Mouse (Mus musculus) mesoderm, embryonic 11.5 days (tissue): ENCODE results near the gene Slc35c2.

Experiments
- DNase-seq: peaks from one replicate; pipeline ENCODE4 v3.0.0-alpha.2; 2012; ENCODE audit warnings: low read depth, low spot score

Slc35c2 gene

DNA sequence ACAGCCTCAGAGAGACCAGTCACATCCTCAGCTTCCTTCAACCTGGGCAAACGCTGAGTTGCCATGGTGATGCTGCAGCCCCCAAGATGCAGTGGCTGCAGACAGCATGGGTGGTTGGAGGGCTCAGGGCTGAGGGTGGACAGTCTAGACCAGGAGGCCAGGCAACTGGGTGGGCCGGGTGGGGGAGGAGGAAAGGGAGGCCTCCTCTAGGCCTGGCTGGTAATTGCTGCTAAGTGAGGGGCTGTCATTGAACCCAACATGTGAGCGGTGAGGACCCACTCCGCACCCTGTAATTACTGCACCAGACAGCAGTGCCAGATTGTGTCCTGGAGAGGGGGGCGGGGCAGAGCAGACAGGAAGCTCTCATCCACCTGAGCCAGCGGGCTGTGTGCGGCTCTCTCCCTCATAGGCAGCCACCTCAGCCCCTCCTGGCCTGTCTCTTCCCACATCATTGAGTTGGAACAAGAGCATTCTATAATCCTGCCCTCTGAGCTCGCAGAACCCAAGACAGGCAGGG lies 12.5 kb downstream of the Slc35c2 start:
- DNase-seq = no peak

DNA sequence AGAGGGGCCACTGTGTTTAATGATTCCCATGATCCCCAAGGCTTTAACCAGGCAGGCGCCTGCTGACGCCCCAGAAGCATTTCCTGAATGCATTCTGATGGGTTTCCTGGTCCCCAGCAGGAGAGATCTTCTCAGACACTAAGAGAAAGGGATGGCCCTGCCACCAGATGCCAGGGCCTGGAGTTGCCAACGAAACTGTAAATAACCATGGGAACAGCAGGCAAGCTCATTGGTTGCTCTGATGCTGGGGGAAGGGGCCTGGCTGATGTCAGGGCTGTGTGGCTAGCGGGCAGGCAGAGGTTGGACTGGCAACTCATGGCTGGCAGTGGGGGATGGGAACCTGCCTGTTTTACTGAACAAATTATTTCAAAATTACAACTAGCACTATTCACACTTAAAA lies 14.1 kb downstream of the Slc35c2 start:
- DNase-seq = no peak

DNA sequence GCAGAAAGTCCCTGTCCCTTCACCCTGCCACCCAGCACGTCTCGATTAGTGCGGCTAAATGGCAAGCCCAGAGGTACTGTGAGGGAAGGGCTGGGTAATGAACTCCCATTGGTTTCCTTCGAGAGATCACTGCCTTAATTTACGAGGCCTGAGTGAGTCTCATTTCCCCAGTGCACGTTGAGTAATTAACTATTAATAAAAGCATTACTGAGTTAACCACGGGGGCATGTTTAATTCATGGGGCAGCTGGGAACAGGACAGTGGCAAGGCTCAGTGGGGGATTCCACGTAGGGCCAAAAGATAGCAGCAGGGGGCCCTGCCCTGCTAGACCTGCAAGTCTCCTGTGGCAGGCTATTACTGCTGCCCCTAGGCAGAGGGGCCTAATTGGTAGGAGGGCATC lies 16.3 kb downstream of the Slc35c2 start:
- peak; percentile 56 for DNase-seq

DNA sequence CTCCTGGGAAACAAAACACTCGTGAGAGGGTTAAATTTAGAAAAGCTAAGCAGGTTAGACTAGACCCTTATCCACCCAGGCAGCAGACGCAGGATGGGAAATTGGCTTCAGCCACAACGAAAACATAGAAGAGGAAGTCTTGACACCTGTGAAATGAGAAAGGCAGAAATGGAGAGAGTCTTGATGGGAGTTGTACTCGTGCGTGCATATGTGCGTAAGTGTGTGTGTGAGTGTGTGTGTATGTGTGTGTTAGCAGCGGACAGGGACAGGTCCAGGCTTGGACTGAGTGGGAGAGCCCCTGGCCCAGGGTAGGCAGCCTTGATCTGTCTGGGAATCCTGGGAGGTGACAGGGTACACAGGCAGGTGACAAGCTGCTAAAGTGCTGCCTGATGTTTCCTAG lies 16.8 kb downstream of the Slc35c2 start:
- DNase-seq = no peak

DNA sequence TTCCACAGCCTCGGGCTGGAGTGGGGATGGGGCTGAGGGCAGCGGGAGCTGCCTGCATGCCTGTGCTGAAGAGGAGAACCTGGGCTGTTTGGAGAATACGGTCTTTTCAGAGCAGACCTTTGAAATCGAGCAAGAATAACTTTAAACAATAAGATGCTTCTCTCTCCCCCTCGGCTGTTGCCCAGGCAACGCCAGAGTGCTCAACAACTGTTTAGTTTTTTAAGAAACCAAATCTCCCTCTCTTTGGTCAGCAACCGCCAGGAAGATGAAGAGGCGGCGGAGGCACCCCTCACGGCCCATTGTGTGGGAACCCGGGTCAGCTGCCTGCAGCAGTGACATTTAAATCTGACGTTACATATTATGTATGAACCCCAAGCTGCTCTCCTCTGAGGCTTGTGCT lies 20.9 kb downstream of the Slc35c2 start:
- peak; percentile 31 for DNase-seq

- no peak for DNase-seq
Measured at GRCm38 (mm10) chr2:165263861-165264260, 23.8 kb downstream of the Slc35c2 start.

GRCm38 (mm10) chr2:165262274-165262990 lies 25.2 kb downstream of the Slc35c2 start:
- no peak for DNase-seq

GRCm38 (mm10) chr2:165259859-165260258 lies 27.8 kb downstream of the Slc35c2 start:
- peak; percentile 23 for DNase-seq

DNA sequence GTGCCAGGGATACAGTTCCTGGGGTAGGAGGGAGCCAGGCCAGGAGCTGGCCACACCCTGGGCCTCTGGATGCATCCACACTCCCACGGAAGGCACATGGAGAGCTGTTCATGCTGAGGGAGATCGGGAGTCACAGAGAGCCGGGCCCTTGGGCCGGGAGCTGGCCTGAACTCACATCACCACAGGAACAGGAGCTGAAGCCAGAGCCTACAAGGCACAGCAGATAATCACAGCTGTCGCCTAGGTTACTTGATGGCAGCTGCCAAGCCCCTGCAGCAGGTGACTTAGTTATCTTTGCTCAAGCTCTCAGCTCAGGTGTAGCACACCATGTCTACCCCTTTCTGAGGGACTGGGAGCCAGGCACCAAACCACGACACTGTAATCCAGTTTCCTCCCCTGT lies 29.3 kb downstream of the Slc35c2 start:
- no peak for DNase-seq

GRCm38 (mm10) chr2:165257151-165257834 lies 30.4 kb downstream of the Slc35c2 start:
- no peak for DNase-seq

- no peak for DNase-seq
Measured at GRCm38 (mm10) chr2:165256213-165256612, 31.5 kb downstream of the Slc35c2 start.

DNA sequence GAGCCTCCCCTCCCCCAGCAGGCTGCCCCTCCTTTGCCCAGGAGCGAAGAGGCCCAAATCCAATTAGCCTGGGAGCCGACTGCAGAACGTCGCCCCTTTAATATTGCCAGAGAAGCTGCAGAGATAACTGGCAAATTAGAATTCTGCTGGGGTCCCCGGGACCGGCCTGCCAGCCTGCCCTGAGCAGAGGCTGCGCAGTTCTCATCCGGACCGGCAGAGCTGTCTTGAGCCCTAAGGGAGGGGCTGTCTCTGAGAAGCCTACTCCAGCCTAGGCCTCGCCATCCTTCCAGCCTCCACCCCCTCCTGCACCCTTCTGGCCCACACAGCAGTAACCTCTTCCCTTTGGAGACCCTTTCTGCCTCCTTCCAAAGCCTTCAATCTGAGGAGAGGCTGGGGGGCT lies 33.8 kb downstream of the Slc35c2 start:
- no peak for DNase-seq

DNA sequence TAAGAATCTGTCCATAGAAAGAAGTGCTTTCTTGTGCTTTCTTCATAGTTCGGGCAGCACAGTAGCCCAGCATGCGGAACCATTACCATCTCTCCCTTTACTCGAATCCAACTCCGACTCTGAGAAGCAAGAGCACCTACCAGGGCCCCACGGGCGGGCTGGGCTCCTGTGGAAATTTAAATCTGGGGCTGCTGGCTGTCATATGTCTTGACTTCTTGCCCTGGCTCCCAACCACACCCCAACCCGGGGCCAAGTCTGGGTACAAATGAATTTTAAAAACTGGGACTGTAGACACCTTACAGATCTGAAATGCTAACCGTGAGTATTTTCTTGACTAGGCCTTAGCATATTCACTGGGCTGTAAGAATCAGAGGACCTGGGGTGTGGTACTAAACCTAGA lies 34.4 kb downstream of the Slc35c2 start:
- DNase-seq = no peak

DNA sequence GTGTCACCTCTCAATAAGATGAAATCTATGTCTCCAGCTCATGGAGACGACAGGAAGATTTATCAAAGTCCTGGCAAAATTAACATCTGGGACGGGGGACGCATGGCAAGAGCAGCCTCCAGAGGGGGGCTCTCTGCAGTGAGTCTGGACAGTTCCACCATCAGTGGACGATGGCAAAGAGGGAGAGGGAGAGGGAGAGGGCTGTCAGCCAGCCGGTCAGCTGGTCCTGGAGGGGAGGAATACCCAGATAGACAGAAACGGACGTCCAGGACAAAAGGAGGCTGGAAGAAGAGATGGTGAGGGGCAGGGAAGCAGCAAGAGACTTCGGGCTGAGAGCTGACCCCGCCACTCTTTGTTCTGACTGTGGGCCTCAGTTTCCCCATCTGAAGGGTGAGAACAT lies 34.9 kb downstream of the Slc35c2 start:
- DNase-seq = no peak

- no peak for DNase-seq
Measured at GRCm38 (mm10) chr2:165252381-165252780, 35.3 kb downstream of the Slc35c2 start.

- no peak for DNase-seq
Measured at GRCm38 (mm10) chr2:165250903-165251302, 36.8 kb downstream of the Slc35c2 start.

- DNase-seq = no peak
Measured at GRCm38 (mm10) chr2:165248967-165249366, 38.7 kb downstream of the Slc35c2 start.

DNA sequence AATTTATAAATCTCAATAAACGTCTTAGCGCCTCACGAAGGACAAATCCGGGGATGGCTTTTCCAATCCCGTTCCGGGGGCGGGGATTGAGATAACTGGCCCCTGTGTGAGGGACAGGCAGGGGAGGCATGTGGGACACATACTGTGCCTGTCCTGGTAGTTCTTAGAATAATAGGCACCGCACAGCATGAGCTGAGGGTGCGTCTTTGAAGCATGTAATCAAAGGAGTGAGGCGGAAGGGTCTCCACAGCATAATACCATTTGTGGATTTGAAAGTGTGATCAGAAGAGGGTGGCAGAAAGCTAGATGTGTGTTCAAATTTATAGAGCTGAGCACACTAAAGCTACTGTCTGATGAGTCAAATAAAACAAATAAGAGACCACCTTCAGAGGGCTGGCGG lies 41.3 kb downstream of the Slc35c2 start:
- no peak for DNase-seq

GRCm38 (mm10) chr2:165243122-165243720 lies 44.4 kb downstream of the Slc35c2 start:
- DNase-seq = no peak

- DNase-seq = no peak
Measured at GRCm38 (mm10) chr2:165242575-165242974, 45.1 kb downstream of the Slc35c2 start.

DNA sequence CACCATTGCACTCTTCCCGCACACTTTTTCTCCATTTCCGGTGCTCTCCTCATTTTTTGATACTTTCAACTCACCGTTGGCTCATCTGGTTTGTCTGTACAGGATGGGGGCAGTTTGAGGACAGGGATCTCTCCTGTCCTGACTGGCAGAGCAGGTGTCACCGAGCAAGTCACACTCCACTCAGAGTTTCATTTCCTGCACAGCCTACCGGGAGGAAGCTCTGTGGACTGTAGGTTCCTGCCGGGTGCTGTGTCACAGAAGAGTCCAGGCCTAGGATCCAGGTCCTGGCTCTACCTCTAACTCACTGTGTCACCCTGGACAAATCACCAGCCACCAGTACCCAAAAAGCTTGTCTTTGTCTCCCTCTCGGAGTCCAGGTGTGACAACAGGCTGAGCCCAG lies 45.9 kb downstream of the Slc35c2 start:
- no peak for DNase-seq

DNA sequence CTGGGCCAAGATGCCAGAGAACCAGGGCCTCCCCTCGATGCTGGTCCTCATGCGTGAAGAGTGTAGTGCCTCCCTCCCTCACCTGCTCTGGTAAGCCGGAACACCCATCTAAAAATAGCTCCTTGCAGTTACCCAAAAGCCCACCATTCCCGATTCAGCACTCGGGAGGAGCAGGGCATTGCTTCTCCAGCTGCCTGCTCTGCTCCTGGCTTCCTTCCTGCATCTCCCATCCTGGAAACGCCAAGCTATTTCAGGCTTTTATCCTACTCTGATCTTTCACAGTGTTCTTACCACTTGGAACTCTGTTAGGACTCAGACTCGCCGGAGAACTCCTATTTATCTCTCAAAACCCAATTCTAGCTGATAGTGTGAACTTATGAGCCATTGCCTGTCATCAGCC lies 47.3 kb downstream of the Slc35c2 start:
- DNase-seq = no peak
